Comparison of ENCODE assay signal across 9 mouse cellular contexts in genomic region chr1:39280989-39281875, GRCm38 (mm10).
DNase-seq lines count a peak whose midpoint lies in the region; TF ChIP-seq lines count a peak whose summit lies in the region.
"Had no signal": no experiment of that assay in that cellular context is flagged by ENCODE, and none has a peak within 500 bp of the region (broad histone marks: within the 10 kb centered on the region; RNA-seq: fewer than 3 reads in every experiment).

No protein-coding gene starts in this region.

- 0 out of 2 replicates have a peak, but pooled peaks cover 8% of the 10 kb centered on the region for H3K9me3 ChIP-seq in forebrain, embryonic 10.5 days
- H3K9me3 ChIP-seq: embryonic facial prominence, embryonic 12.5 days had no signal

- DNase-seq in embryo, embryonic 11 days: peak; percentile 14
- DNase-seq in embryo, embryonic 9.5 days (ENCODE audit: extremely low spot score): no peak
- peak; percentile 79 for DNase-seq in CD4-positive, CD25-positive, alpha-beta regulatory T cell, adult 2 months (ENCODE audit: low read depth, low spot score)
- DNase-seq in lung, postnatal 36 days: peak; percentile 37
- DNase-seq in embryo, embryonic 10 days (ENCODE audit: low spot score): no peak
- no peak for DNase-seq in B cell, adult 2 months
- DNase-seq in forebrain, embryonic 10.5 days (ENCODE audit: extremely low spot score, low spot score): no peak

- TF ChIP-seq CTCF in embryonic fibroblast, embryonic 13.5 days (IDR thresholded peaks at IDR 0.05; ENCODE audit: borderline replicate concordance, insufficient read depth, low read length): no peak

- no peaks in the 10 kb centered on the region for H3K36me3 ChIP-seq in forebrain, embryonic 10.5 days (replicated peaks)
- H3K36me3 ChIP-seq: embryonic facial prominence, embryonic 12.5 days had no signal

- no peaks in the 10 kb centered on the region for H3K27me3 ChIP-seq in forebrain, embryonic 10.5 days (ENCODE audit: poor library complexity, severe bottlenecking)
- H3K27me3 ChIP-seq: embryonic facial prominence, embryonic 12.5 days had no signal

- no peak overlapping the region for H3K4me3 ChIP-seq in embryonic fibroblast, embryonic 13.5 days (ENCODE audit: insufficient read depth, low read length)
- no peak overlapping the region for H3K4me3 ChIP-seq in forebrain, embryonic 10.5 days
- H3K4me3 ChIP-seq: embryonic facial prominence, embryonic 12.5 days had no signal

- TF ChIP-seq POLR2A in embryonic fibroblast, embryonic 13.5 days (IDR thresholded peaks at IDR 0.05; ENCODE audit: low read depth, low read length): no peak

- WGBS in forebrain, embryonic 10.5 days: 91% methylated on average over 15 of the region's 15 CpGs

- H3K27ac ChIP-seq in embryonic fibroblast, embryonic 13.5 days (ENCODE audit: insufficient read depth, low read length): peak overlapping the region; percentile 98
- H3K27ac ChIP-seq in forebrain, embryonic 10.5 days: no peak overlapping the region
- H3K27ac ChIP-seq: embryonic facial prominence, embryonic 12.5 days had no signal

- H3K4me1 ChIP-seq in embryonic fibroblast, embryonic 13.5 days (ENCODE audit: control insufficient read depth, insufficient read depth, low read length): peaks cover 16% of the 10 kb centered on the region
- H3K4me1 ChIP-seq in forebrain, embryonic 10.5 days: no peaks in the 10 kb centered on the region; the same call in 1 of the 2 replicates

Comparison
In these comparisons a context has a peak if more than half of its experiments do, and no peak if none do; other contexts are left out.
1. DNase-seq: peak in embryo, embryonic 11 days (single experiment), CD4-positive, CD25-positive, alpha-beta regulatory T cell, adult 2 months (single experiment) and lung, postnatal 36 days (single experiment); none in embryo, embryonic 9.5 days (single experiment), embryo, embryonic 10 days (single experiment), B cell, adult 2 months (0 of 2) and forebrain, embryonic 10.5 days (single experiment).